Mouse (Mus musculus): ENCODE results near the gene Ptprn2. TPM values are rescaled to one million over a fixed set of nuclear protein-coding genes. Genes with fewer than 3 reads are reported as not detected.

Ptprn2 gene
- polyA plus RNA-seq, 1 experiment from 2014 or later = 0.08 TPM

- Histone ChIP-seq H3K36me3 (ENCODE audit: control insufficient read depth, insufficient read depth, low read length) (no peaks in the 10 kb centered on the region), H3K4me3 (ENCODE audit: low read length) (no peak overlapping the region), H3K4me2 (replicated peaks; ENCODE audit: low read depth, low read length) (no peak overlapping the region), H3K9me3 (ENCODE audit: control insufficient read depth, low read length) (no peaks in the 10 kb centered on the region), H3K4me1 (ENCODE audit: control insufficient read depth, insufficient read depth, low read length) (peaks cover 5% of the 10 kb centered on the region; the same call in 1 of the 2 replicates), H3K9ac (ENCODE audit: low read depth, low read length) (no peak overlapping the region), H3K27ac (ENCODE audit: low read depth, low read length) (no peak overlapping the region), H3K27me3 (ENCODE audit: control insufficient read depth, insufficient read depth, low read length) (peaks cover 89% of the 10 kb centered on the region)
- no peak for ATAC-seq (ENCODE audit: low FRiP score, low TSS enrichment)
- 2% methylated on average over 28 of the region's 28 CpGs for WGBS
Observed at GRCm38 (mm10) chr12:117152366-117153165, 667.0 kb downstream of the Ptprn2 start.

DNA sequence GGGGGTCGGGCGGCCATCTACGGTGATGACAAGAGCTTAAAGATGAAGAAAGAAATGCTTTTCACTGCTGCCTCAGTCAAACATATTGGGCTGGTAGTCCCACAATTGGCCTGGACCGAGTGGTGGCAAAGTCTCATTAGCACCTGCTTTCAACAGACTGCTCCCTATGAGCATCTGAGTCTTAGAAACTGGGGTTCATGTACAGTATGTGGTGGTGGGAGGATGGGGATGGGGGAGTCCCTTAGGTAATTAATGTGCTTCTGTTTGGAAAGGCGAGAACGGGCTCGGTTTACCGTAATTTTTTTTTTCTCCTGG, 667.6 kb downstream of the Ptprn2 start:
- Histone ChIP-seq H3K4me3 (ENCODE audit: low read length) (peak overlapping the region; percentile 57), H3K4me2 (replicated peaks; ENCODE audit: low read depth, low read length) (peak overlapping the region; percentile 95), H3K27me3 (ENCODE audit: control insufficient read depth, insufficient read depth, low read length) (peaks cover 95% of the 10 kb centered on the region), H3K36me3 (ENCODE audit: control insufficient read depth, insufficient read depth, low read length) (no peaks in the 10 kb centered on the region), H3K27ac (ENCODE audit: low read depth, low read length) (no peak overlapping the region), H3K4me1 (ENCODE audit: control insufficient read depth, insufficient read depth, low read length) (peaks cover 5% of the 10 kb centered on the region; the same call in 1 of the 2 replicates), H3K9me3 (ENCODE audit: control insufficient read depth, low read length) (no peaks in the 10 kb centered on the region), H3K9ac (ENCODE audit: low read depth, low read length) (no peak overlapping the region)
- 2% methylated on average over 8 of the region's 8 CpGs for WGBS
- no peak for ATAC-seq (ENCODE audit: low FRiP score, low TSS enrichment)

DNA sequence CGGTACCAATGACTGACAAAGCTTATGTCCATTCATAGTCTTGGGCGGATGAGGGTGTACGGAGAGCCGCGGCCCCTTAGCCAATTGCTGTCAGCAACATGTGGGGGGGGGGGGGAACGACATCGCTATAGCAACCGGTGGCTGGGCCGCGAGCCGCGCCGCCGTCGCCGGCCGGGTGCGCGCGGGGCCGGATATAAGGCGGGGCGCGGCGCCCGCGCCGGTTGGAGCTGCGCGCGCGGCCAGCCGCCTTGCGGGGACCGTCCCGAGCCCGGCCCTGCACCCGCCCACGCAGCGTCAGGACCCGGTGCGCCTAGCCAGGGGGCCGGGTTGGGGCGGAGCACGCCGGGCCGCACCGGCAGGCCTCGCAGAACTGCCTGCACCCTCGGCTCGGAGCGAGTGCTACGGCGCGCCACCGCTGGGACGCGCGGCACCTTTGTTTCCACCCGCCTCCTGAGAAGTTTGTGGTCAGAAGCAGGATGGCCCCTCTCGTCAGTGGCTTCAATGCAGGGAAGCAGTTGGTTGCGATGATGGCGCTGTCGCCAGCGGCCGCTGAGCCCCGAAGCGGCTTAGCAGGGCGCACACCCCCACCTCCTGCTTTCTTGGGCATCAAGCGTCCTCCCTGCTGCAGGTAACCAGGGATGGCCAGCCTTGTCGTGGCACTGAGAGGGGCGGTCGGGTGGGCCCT, 668.3 kb downstream of the Ptprn2 start:
- peaks cover 95% of the 10 kb centered on the region for H3K27me3 ChIP-seq (ENCODE audit: control insufficient read depth, insufficient read depth, low read length)
- H3K4me2 ChIP-seq (replicated peaks; ENCODE audit: low read depth, low read length) = peak overlapping the region; percentile 95
- H3K9ac ChIP-seq (ENCODE audit: low read depth, low read length) = peak overlapping the region; percentile 53
- ATAC-seq (ENCODE audit: low FRiP score, low TSS enrichment) = peak; percentile 82
- no peaks in the 10 kb centered on the region for H3K9me3 ChIP-seq (ENCODE audit: control insufficient read depth, low read length)
- H3K4me3 ChIP-seq (ENCODE audit: low read length) = peak overlapping the region; percentile 57
- WGBS = under 1% methylated on average over 54 of the region's 73 CpGs
- H3K27ac ChIP-seq (ENCODE audit: low read depth, low read length) = no peak overlapping the region
- H3K36me3 ChIP-seq (ENCODE audit: control insufficient read depth, insufficient read depth, low read length) = no peaks in the 10 kb centered on the region
- H3K4me1 ChIP-seq (ENCODE audit: control insufficient read depth, insufficient read depth, low read length) = peaks cover 5% of the 10 kb centered on the region; the same call in 1 of the 2 replicates

DNA sequence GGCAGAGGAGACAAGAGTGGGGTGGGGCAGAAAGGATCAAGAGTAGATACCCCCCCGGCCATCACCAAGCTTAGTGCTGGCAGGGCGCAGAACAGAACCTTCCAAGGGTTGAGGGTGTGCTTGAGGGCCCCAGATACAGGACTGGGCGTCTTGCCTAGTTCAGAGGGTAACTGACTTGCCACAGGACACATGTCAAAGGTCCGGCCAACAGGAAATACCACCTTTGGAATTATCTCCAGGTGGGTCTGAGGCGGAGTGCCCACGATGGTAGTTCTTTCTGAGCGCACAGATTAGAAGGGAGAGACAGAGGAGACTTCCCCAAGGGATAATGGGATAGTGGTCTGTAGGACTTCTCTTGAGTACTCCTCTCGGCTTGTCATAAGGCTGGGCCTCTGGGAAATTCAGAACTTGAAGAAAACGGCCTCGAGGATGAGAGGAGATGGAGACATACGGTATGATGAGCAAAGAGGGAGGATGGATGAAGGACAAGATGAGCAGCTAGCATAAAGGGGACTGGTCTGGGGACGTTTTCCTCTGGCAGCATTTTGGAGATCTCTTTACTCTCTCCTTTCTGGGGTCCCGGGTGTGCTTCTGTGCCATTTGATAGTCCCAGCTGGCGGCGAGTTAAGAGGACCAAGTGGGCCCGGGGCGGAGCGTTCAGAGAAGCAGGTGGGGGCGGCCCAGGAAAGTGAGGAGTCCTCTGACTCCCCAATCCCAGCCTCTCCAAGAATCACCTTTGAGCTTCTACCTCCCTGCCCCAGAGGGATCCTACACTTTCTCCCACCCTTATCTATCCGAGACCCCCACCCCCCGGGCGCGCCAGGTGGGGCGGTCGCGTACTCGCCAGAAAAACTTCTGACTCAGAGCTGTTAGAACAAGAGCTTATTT, 669.1 kb downstream of the Ptprn2 start:
- Histone ChIP-seq H3K9me3 (ENCODE audit: control insufficient read depth, low read length) (no peaks in the 10 kb centered on the region), H3K27me3 (ENCODE audit: control insufficient read depth, insufficient read depth, low read length) (peaks cover 98% of the 10 kb centered on the region), H3K27ac (ENCODE audit: low read depth, low read length) (no peak overlapping the region), H3K9ac (ENCODE audit: low read depth, low read length) (no peak overlapping the region), H3K4me3 (ENCODE audit: low read length) (peak overlapping the region; percentile 57), H3K36me3 (ENCODE audit: control insufficient read depth, insufficient read depth, low read length) (no peaks in the 10 kb centered on the region), H3K4me1 (ENCODE audit: control insufficient read depth, insufficient read depth, low read length) (peaks cover 5% of the 10 kb centered on the region; the same call in 1 of the 2 replicates), H3K4me2 (replicated peaks; ENCODE audit: low read depth, low read length) (peak overlapping the region; percentile 95)
- ATAC-seq (ENCODE audit: low FRiP score, low TSS enrichment) = no peak
- 1% methylated on average over 27 of the region's 27 CpGs for WGBS

- no peaks in the 10 kb centered on the region for H3K9me3 ChIP-seq (ENCODE audit: control insufficient read depth, low read length)
- no peak overlapping the region for H3K27ac ChIP-seq (ENCODE audit: low read depth, low read length)
- H3K4me2 ChIP-seq (replicated peaks; ENCODE audit: low read depth, low read length) = no peak overlapping the region
- no peak for ATAC-seq (ENCODE audit: low FRiP score, low TSS enrichment)
- no peaks in the 10 kb centered on the region for H3K36me3 ChIP-seq (ENCODE audit: control insufficient read depth, insufficient read depth, low read length)
- H3K4me3 ChIP-seq (ENCODE audit: low read length) = no peak overlapping the region
- H3K4me1 ChIP-seq (ENCODE audit: control insufficient read depth, insufficient read depth, low read length) = peaks cover 5% of the 10 kb centered on the region; the same call in 1 of the 2 replicates
- no peak overlapping the region for H3K9ac ChIP-seq (ENCODE audit: low read depth, low read length)
- H3K27me3 ChIP-seq (ENCODE audit: control insufficient read depth, insufficient read depth, low read length) = peaks cover 98% of the 10 kb centered on the region
- 1% methylated on average over 33 of the region's 33 CpGs for WGBS
Observed at GRCm38 (mm10) chr12:117155307-117156220, 670.0 kb downstream of the Ptprn2 start.

DNA sequence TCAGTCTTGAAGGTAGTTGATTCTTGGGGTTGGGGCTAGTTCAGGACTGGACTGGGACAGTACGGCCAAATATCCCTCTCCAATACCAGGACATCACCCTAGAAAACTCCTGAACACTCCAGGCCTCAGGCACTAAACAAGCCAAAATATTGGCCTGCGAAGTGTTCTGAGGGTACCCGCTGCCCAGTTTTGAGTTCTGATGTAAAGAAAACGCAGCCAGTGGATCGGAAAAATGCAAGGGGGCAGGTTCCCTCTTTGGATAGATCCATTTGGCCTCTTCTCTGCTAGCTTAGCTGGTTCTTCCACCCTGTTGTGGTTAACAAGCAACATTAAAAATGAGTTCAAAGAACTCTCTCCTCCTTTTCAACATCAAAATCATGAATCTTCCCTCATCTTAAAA, 670.7 kb downstream of the Ptprn2 start:
- WGBS = 20% methylated on average over 5 of the region's 5 CpGs
- no peak overlapping the region for H3K4me3 ChIP-seq (ENCODE audit: low read length)
- no peak overlapping the region for H3K4me2 ChIP-seq (replicated peaks; ENCODE audit: low read depth, low read length)
- H3K27ac ChIP-seq (ENCODE audit: low read depth, low read length) = no peak overlapping the region
- no peak overlapping the region for H3K9ac ChIP-seq (ENCODE audit: low read depth, low read length)
- H3K4me1 ChIP-seq (ENCODE audit: control insufficient read depth, insufficient read depth, low read length) = peaks cover 1% of the 10 kb centered on the region; the same call in 1 of the 2 replicates
- no peak for ATAC-seq (ENCODE audit: low FRiP score, low TSS enrichment)
- H3K27me3 ChIP-seq (ENCODE audit: control insufficient read depth, insufficient read depth, low read length) = peaks cover 98% of the 10 kb centered on the region
- H3K9me3 ChIP-seq (ENCODE audit: control insufficient read depth, low read length) = no peaks in the 10 kb centered on the region
- no peaks in the 10 kb centered on the region for H3K36me3 ChIP-seq (ENCODE audit: control insufficient read depth, insufficient read depth, low read length)

- Histone ChIP-seq H3K9me3 (ENCODE audit: control insufficient read depth, low read length) (no peaks in the 10 kb centered on the region), H3K4me1 (ENCODE audit: control insufficient read depth, insufficient read depth, low read length) (no peaks in the 10 kb centered on the region)
- ATAC-seq (ENCODE audit: low FRiP score, low TSS enrichment) = no peak
Observed at GRCm38 (mm10) chr12:117156786-117157185, 671.3 kb downstream of the Ptprn2 start.

GRCm38 (mm10) chr12:117157249-117157648, 671.7 kb downstream of the Ptprn2 start:
- H3K4me3 ChIP-seq (ENCODE audit: low read length) = no peak overlapping the region
- no peak for ATAC-seq (ENCODE audit: low FRiP score, low TSS enrichment)
- H3K27ac ChIP-seq (ENCODE audit: low read depth, low read length) = no peak overlapping the region
- H3K9ac ChIP-seq (ENCODE audit: low read depth, low read length) = no peak overlapping the region
- peaks cover 98% of the 10 kb centered on the region for H3K27me3 ChIP-seq (ENCODE audit: control insufficient read depth, insufficient read depth, low read length)
- H3K9me3 ChIP-seq (ENCODE audit: control insufficient read depth, low read length) = no peaks in the 10 kb centered on the region
- no peaks in the 10 kb centered on the region for H3K36me3 ChIP-seq (ENCODE audit: control insufficient read depth, insufficient read depth, low read length)
- 67% methylated on average over 2 of the region's 2 CpGs for WGBS
- H3K4me2 ChIP-seq (replicated peaks; ENCODE audit: low read depth, low read length) = no peak overlapping the region
- H3K4me1 ChIP-seq (ENCODE audit: control insufficient read depth, insufficient read depth, low read length) = no peaks in the 10 kb centered on the region

More at GRCm38 (mm10) chr12:117156786-117157185, 671.3 kb downstream of the Ptprn2 start:
- Histone ChIP-seq H3K4me3 (ENCODE audit: low read length) (no peak overlapping the region), H3K4me2 (replicated peaks; ENCODE audit: low read depth, low read length) (no peak overlapping the region), H3K36me3 (ENCODE audit: control insufficient read depth, insufficient read depth, low read length) (no peaks in the 10 kb centered on the region), H3K9ac (ENCODE audit: low read depth, low read length) (no peak overlapping the region), H3K27ac (ENCODE audit: low read depth, low read length) (no peak overlapping the region), H3K27me3 (ENCODE audit: control insufficient read depth, insufficient read depth, low read length) (peaks cover 98% of the 10 kb centered on the region)
- WGBS = 67% methylated on average over 3 of the region's 3 CpGs
